Mouse (Mus musculus): Measurements from ENCODE around the gene Jrkl.

DNA sequence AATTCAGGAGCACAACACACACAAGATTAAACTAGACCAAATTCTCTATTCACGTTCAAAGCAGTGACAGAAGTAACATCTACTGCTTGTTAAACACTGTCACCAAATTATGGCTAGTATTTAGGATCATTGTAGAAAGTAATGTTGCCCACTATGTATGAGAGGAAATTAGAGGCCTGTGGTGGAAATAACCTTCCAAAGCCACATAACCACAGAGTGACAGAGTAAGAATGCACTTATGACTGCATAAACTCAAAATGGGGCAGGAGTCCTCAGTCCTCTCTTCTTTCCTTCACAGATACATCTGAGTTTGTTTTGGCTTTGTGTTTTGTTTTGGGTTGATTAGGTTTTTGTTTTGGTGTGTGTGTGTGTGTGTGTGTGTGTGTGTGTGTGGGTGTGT lies 42.5 kb downstream of the Jrkl start:
- TF ChIP-seq CTCF (IDR thresholded peaks at IDR 0.05; ENCODE audit: borderline replicate concordance, control insufficient read depth, extremely low read depth, insufficient read depth, low read length, poor library complexity), result no peak
- TF ChIP-seq POLR2A (IDR thresholded peaks at IDR 0.05; ENCODE audit: control insufficient read depth, extremely low read depth, insufficient read depth, low read length, poor library complexity), result no peak

Data from thymus, adult 2 months (tissue).